Mouse (Mus musculus): ENCODE data around the gene A830031A19Rik. TPM values are rescaled to one million over a fixed set of nuclear protein-coding genes. Genes with fewer than 3 reads are reported as not detected.
A peak's percentile ranks its signal among the peaks of the same experiment; 100 is the strongest.

The A830031A19Rik gene
- polyA plus RNA-seq, 1 experiment from 2014 or later = not detected

DNA sequence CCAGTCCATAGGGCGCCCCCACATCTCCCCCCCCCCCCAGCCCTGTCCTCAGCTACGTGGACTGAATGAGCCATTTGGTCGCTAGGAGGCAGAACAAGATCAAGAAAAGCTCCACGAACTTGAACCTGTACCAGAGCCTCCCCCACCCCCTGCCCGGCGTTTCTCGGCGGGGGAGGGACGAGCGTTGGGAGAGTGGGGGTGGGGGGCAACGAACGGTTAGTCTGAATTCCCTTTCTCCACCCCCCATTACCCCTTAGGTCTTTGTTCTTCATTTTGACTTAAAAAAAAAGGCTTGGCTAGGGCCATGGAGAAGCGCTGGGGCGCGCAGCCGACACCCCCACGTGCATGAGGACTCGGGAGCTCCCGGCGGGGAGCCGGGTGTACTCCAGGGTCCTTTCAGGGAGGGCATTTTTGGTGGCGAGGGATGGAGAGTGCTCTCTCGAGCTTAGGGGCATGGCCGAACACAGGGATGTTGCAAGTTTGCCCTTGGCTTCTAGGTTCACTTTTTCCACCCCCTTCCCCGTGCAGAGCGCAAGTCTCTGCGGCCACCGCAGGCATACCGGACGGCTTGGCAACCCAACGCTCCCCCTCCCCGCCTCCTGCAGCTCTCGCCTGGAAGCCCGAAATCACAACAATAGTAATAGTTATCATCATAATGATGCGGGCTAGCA, 6.3 kb upstream of the A830031A19Rik start:
- Histone ChIP-seq H3K9ac (ENCODE audit: low read depth, low read length) (peak overlapping the region; percentile 53), H3K9me3 (ENCODE audit: control insufficient read depth) (no peaks in the 10 kb centered on the region), H3K4me1 (replicated peaks; ENCODE audit: control insufficient read depth, insufficient read depth, low read length) (no peaks in the 10 kb centered on the region), H3K36me3 (ENCODE audit: control insufficient read depth, insufficient read depth) (no peaks in the 10 kb centered on the region), H3K4me3 (ENCODE audit: low read depth, low read length) (peak overlapping the region; percentile 76), H3K27ac (ENCODE audit: low read depth, low read length) (peak overlapping the region; percentile 65), H3K4me2 (replicated peaks; ENCODE audit: low read depth) (peak overlapping the region; percentile 100), H3K27me3 (replicated peaks; ENCODE audit: control insufficient read depth, insufficient read depth, low read length) (no peaks in the 10 kb centered on the region)
- under 1% methylated on average over 35 of the region's 35 CpGs for WGBS
- peak; percentile 71 for TF ChIP-seq CTCF (IDR thresholded peaks at IDR 0.05; ENCODE audit: low read depth)
- ATAC-seq = peak; percentile 67

DNA sequence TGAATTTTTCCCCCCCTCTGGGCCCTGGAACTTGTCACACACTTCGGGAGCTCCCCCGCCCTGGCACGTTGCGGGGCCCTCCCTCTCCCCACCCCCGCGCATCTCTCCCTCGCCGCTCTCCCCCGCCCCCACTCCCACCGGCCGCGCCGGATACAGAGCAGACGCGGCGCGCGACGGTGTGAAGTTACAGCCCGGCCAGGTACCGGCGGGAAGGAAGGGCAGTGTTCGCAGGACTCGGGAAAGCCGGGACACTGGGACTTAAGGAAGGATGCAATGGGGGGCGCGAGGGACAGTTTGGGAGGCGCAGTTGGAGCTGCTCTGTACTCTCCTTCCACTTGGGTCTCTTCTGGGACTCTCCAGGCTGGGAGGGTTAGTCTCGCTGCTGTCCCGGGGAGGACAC, 5.7 kb upstream of the A830031A19Rik start:
- H3K9ac ChIP-seq (ENCODE audit: low read depth, low read length) = peak overlapping the region; percentile 53
- H3K27me3 ChIP-seq (replicated peaks; ENCODE audit: control insufficient read depth, insufficient read depth, low read length) = no peaks in the 10 kb centered on the region
- no peaks in the 10 kb centered on the region for H3K4me1 ChIP-seq (replicated peaks; ENCODE audit: control insufficient read depth, insufficient read depth, low read length)
- no peaks in the 10 kb centered on the region for H3K9me3 ChIP-seq (ENCODE audit: control insufficient read depth)
- no peaks in the 10 kb centered on the region for H3K36me3 ChIP-seq (ENCODE audit: control insufficient read depth, insufficient read depth)
- H3K4me2 ChIP-seq (replicated peaks; ENCODE audit: low read depth) = peak overlapping the region; percentile 100
- WGBS = 1% methylated on average over 29 of the region's 30 CpGs
- H3K27ac ChIP-seq (ENCODE audit: low read depth, low read length) = no peak overlapping the region; the same call in 1 of the 2 replicates
- peak overlapping the region; percentile 76 for H3K4me3 ChIP-seq (ENCODE audit: low read depth, low read length)
- peak; percentile 5; the same call in 1 of the 2 replicates for ATAC-seq
- no peak for TF ChIP-seq CTCF (IDR thresholded peaks at IDR 0.05; ENCODE audit: low read depth)

DNA sequence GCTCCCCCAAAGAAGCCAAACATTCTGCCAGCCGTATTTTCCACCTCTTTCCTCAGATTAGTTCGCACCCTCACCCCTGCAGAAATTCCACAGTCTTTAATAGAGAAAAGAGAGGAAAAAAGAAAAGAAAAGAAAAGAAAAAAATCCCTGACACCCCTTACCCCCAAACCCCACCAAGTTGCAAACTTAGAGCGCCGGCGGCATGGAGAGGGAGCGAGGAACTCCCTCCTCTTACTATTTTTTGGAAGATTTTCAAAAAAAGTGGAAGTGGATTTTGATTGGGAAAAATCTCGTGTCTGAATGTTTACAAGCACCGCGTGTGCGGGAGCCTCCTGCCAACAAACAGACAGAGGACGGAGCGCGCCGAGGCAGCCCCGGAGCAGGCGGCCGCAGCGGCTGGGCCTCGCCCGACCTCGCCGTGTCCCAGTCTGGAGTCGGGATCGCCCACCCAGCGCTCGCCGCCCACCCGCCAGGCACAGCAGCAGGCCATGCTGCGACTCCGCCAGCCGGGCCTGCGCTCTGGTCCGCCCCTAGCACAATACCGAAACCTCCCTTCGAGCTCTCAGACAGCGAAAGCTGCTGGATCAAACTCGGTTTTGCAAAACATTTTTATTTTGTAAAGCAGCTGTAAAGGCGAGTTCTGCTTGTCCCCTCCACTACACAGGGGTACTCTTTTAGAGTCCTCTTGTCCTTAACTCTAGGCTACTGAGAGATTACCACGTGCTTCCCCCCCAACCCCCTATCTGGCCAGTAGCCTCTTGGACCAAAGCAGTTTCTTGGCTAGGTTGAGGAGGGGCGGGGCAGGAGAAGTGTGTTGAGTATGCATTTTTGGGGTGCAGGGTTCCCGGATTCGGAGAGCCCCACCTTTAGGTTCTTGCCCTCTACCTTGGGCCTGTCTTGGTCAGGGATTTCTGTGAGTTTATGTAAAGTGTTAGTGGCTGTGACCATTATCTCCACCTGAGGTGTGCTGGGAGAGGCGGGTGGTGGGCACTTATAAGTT, 4.8 kb upstream of the A830031A19Rik start:
- peak overlapping the region; percentile 60 for H3K9ac ChIP-seq (ENCODE audit: low read depth, low read length)
- no peaks in the 10 kb centered on the region for H3K9me3 ChIP-seq (ENCODE audit: control insufficient read depth)
- no peak for TF ChIP-seq CTCF (IDR thresholded peaks at IDR 0.05; ENCODE audit: low read depth)
- H3K36me3 ChIP-seq (ENCODE audit: control insufficient read depth, insufficient read depth) = no peaks in the 10 kb centered on the region
- WGBS = under 1% methylated on average over 43 of the region's 43 CpGs
- no peaks in the 10 kb centered on the region for H3K4me1 ChIP-seq (replicated peaks; ENCODE audit: control insufficient read depth, insufficient read depth, low read length)
- peak overlapping the region; percentile 100 for H3K4me2 ChIP-seq (replicated peaks; ENCODE audit: low read depth)
- ATAC-seq = no peak
- peak overlapping the region; percentile 76 for H3K4me3 ChIP-seq (ENCODE audit: low read depth, low read length)
- H3K27me3 ChIP-seq (replicated peaks; ENCODE audit: control insufficient read depth, insufficient read depth, low read length) = peaks cover 2% of the 10 kb centered on the region; the same call in 1 of the 2 replicates
- peak overlapping the region; percentile 83 for H3K27ac ChIP-seq (ENCODE audit: low read depth, low read length)

- ATAC-seq = no peak
- Histone ChIP-seq H3K4me3 (ENCODE audit: low read depth, low read length) (peak overlapping the region; percentile 76), H3K27me3 (replicated peaks; ENCODE audit: control insufficient read depth, insufficient read depth, low read length) (peaks cover 10% of the 10 kb centered on the region), H3K27ac (ENCODE audit: low read depth, low read length) (no peak overlapping the region), H3K4me1 (replicated peaks; ENCODE audit: control insufficient read depth, insufficient read depth, low read length) (no peaks in the 10 kb centered on the region), H3K4me2 (replicated peaks; ENCODE audit: low read depth) (peak overlapping the region; percentile 100), H3K9me3 (ENCODE audit: control insufficient read depth) (no peaks in the 10 kb centered on the region), H3K9ac (ENCODE audit: low read depth, low read length) (peak overlapping the region; percentile 60), H3K36me3 (ENCODE audit: control insufficient read depth, insufficient read depth) (no peaks in the 10 kb centered on the region)
- WGBS = under 1% methylated on average over 38 of the region's 38 CpGs
- TF ChIP-seq CTCF (IDR thresholded peaks at IDR 0.05; ENCODE audit: low read depth) = peak; percentile 21
These were observed 4.0 kb upstream of the A830031A19Rik start for GRCm38 (mm10) chr11:24078706-24079316.

GRCm38 (mm10) chr11:24077795-24078705, 3.2 kb upstream of the A830031A19Rik start, which contains the start of gene Bcl11a:
TSS of gene Bcl11a (plus strand) at chr11:24078056.
- Histone ChIP-seq H3K36me3 (ENCODE audit: control insufficient read depth, insufficient read depth) (no peaks in the 10 kb centered on the region), H3K4me1 (replicated peaks; ENCODE audit: control insufficient read depth, insufficient read depth, low read length) (no peaks in the 10 kb centered on the region), H3K9ac (ENCODE audit: low read depth, low read length) (peak within 1 kb of the TSS; percentile 72), H3K4me3 (ENCODE audit: low read depth, low read length) (peak within 1 kb of the TSS; percentile 76), H3K4me2 (replicated peaks; ENCODE audit: low read depth) (peak within 1 kb of the TSS; percentile 100), H3K27me3 (replicated peaks; ENCODE audit: control insufficient read depth, insufficient read depth, low read length) (peaks cover 17% of the 10 kb centered on the region), H3K9me3 (ENCODE audit: control insufficient read depth) (no peaks in the 10 kb centered on the region), H3K27ac (ENCODE audit: low read depth, low read length) (peak within 1 kb of the TSS; percentile 87)
- TF ChIP-seq CTCF (IDR thresholded peaks at IDR 0.05; ENCODE audit: low read depth) = no peak
- under 1% methylated on average over 41 of the region's 51 CpGs for WGBS
- peak; percentile 43 for ATAC-seq

Measured in intestine, postnatal 0 days (tissue).